Mouse (Mus musculus) thymus, adult 2 months (tissue): ENCODE results near the gene Gm9732.
"Not testable (repeated sequence)": the region's sequence is repeated elsewhere in the genome, so short reads cannot be mapped to it uniquely, and the experiment has no call there.

ENCODE experiments used
- CTCF ChIP-seq: fragments of 200-500 bp; IDR thresholded peaks from 2 replicates; pipeline ENCODE4 v1.5.1; 2012; ENCODE audit warnings: mild to moderate bottlenecking, control low read depth, low read length, moderate library complexity, borderline replicate concordance; ENCODE audit not compliant: control insufficient read depth, poor library complexity, insufficient read depth; ENCODE audit errors: extremely low read depth
- POLR2A ChIP-seq: fragments of 200-500 bp; IDR thresholded peaks from 2 replicates; pipeline ENCODE4 v1.6.1; 2012; ENCODE audit warnings: mild to moderate bottlenecking, low read length, control low read depth, moderate library complexity; ENCODE audit not compliant: control insufficient read depth, poor library complexity, insufficient read depth; ENCODE audit errors: extremely low read depth

GRCm38 (mm10) chr14:43347711-43348110 is 72.9 kb downstream of the Gm9732 start, which contains the start of gene 1700001F09Rik:
- not testable (repeated sequence) for TF ChIP-seq CTCF, POLR2A
